8 mouse cellular contexts compared by ENCODE assay signal in genomic region chr7:15948381-15948941, GRCm38 (mm10). TPM values are rescaled to one million over a fixed set of nuclear protein-coding genes. Genes with fewer than 3 reads are reported as not detected.
A peak's percentile ranks its signal among the peaks of the same experiment; 100 is the strongest.
DNase-seq lines count a peak whose midpoint lies in the region; ATAC-seq and TF ChIP-seq lines count a peak whose summit lies in the region.

No protein-coding gene starts in this region.

- peaks cover 9% of the 10 kb centered on the region for H3K4me1 ChIP-seq in forebrain, postnatal 0 days (ENCODE audit: insufficient read depth)
- peaks cover 20% of the 10 kb centered on the region for H3K4me1 ChIP-seq in lung, embryonic 16.5 days (replicated peaks; ENCODE audit: control insufficient read depth, insufficient read depth, low read length)
- H3K4me1 ChIP-seq in thymus, adult 2 months (replicated peaks; ENCODE audit: control insufficient read depth, insufficient read depth, low read length): peaks cover 25% of the 10 kb centered on the region

- no peak overlapping the region for H3K4me3 ChIP-seq in forebrain, postnatal 0 days (ENCODE audit: low read depth, low read length)
- H3K4me3 ChIP-seq in lung, embryonic 16.5 days (ENCODE audit: low read length): peak overlapping the region; percentile 35
- peak overlapping the region; percentile 25 for H3K4me3 ChIP-seq in thymus, adult 2 months (ENCODE audit: control insufficient read depth, insufficient read depth, low read length)

- H3K4me2 ChIP-seq in forebrain, postnatal 0 days (ENCODE audit: low read depth): peak overlapping the region; percentile 32
- H3K4me2 ChIP-seq in lung, embryonic 16.5 days (ENCODE audit: low read depth, low read length): peak overlapping the region; percentile 54

- peaks cover 1% of the 10 kb centered on the region; the same call in 1 of the 2 replicates for H3K9me3 ChIP-seq in forebrain, postnatal 0 days (ENCODE audit: low read length)
- H3K9me3 ChIP-seq in lung, embryonic 16.5 days (ENCODE audit: control insufficient read depth, low read length): no peaks in the 10 kb centered on the region

- no peak overlapping the region for H3K27ac ChIP-seq in forebrain, postnatal 0 days (ENCODE audit: low read depth, low read length)
- peak overlapping the region; percentile 69 for H3K27ac ChIP-seq in lung, embryonic 16.5 days (ENCODE audit: low read length)
- no peak overlapping the region for H3K27ac ChIP-seq in thymus, adult 2 months (ENCODE audit: control insufficient read depth, insufficient read depth, low read length)

- ATAC-seq in forebrain, postnatal 0 days: no peak
- peak; percentile 58 to 60 for ATAC-seq in hematopoietic stem cell, adult 5-6 weeks (replicated peaks in 1 of 2; ENCODE audit: insufficient read depth in 1 of 2, low FRiP score in 2 of 2, low TSS enrichment in 1 of 2, low read depth in 1 of 2, poor library complexity in 2 of 2, severe bottlenecking in 2 of 2)
- peak; percentile 73 for ATAC-seq in lung, embryonic 16.5 days (ENCODE audit: low read depth)

- H3K36me3 ChIP-seq in forebrain, postnatal 0 days (ENCODE audit: insufficient read depth): peaks cover 3% of the 10 kb centered on the region; the same call in 1 of the 2 replicates
- H3K36me3 ChIP-seq in lung, embryonic 16.5 days (ENCODE audit: control insufficient read depth, insufficient read depth, low read length): peaks cover 26% of the 10 kb centered on the region
- peaks cover 9% of the 10 kb centered on the region for H3K36me3 ChIP-seq in thymus, adult 2 months (ENCODE audit: control insufficient read depth, insufficient read depth, low read length)

- 6% methylated on average over 23 of the region's 23 CpGs for WGBS in forebrain, postnatal 0 days
- 4% methylated on average over 23 of the region's 23 CpGs for WGBS in lung, embryonic 16.5 days
- under 1% methylated on average over 23 of the region's 23 CpGs for WGBS in thymus, adult 2 months

- no peaks in the 10 kb centered on the region for H3K27me3 ChIP-seq in forebrain, postnatal 0 days (ENCODE audit: insufficient read depth, low read length)
- no peaks in the 10 kb centered on the region for H3K27me3 ChIP-seq in lung, embryonic 16.5 days (ENCODE audit: control insufficient read depth, insufficient read depth, low read depth, low read length)
- peaks cover 2% of the 10 kb centered on the region; the same call in 1 of the 2 replicates for H3K27me3 ChIP-seq in thymus, adult 2 months (ENCODE audit: control insufficient read depth, insufficient read depth, low read length)

- no peak overlapping the region for H3K9ac ChIP-seq in forebrain, postnatal 0 days
- H3K9ac ChIP-seq in lung, embryonic 16.5 days (ENCODE audit: low read length): peak overlapping the region; percentile 55

- TF ChIP-seq CTCF in forebrain, postnatal 0 days (IDR thresholded peaks at IDR 0.05; ENCODE audit: low read depth): peak; percentile 74
- peak; percentile 83 for TF ChIP-seq CTCF in thymus, adult 2 months (IDR thresholded peaks at IDR 0.05; ENCODE audit: borderline replicate concordance, control insufficient read depth, extremely low read depth, insufficient read depth, low read length, poor library complexity)

- DNase-seq in MN1 (ENCODE audit: low spot score): peak; percentile 95
- DNase-seq in cerebellum, adult 8-10 months: peak; percentile 80
- peak; percentile 39 for DNase-seq in forebrain, postnatal 0 days
- peak; percentile 29 for DNase-seq in layer of hippocampus, adult 9-10 months (ENCODE audit: low spot score)
- DNase-seq in ovary, adult 18-20 months (ENCODE audit: low spot score): peak; percentile 76
- DNase-seq in thymus, adult 2 months: peak; percentile 80

- TF ChIP-seq POLR2A in thymus, adult 2 months (IDR thresholded peaks at IDR 0.05; ENCODE audit: control insufficient read depth, extremely low read depth, insufficient read depth, low read length, poor library complexity): no peak

RNA-seq across cellular contexts. Expression of gene Nop53, which starts 2.6 kb away (rescaled TPM):
- 117 and 189 TPM in 2 replicates for total RNA-seq in forebrain, postnatal 0 days (2014; rRNA removed)
- polyA plus RNA-seq in forebrain, postnatal 0 days (2015; fragmentation: Nextera tagmentation; extraction: Ambion mirVana): 143 and 154 TPM in 2 replicates
- total RNA-seq in hematopoietic stem cell, adult 5-6 weeks (2017): 279 and 439 TPM in 2 replicates
- 185 and 189 TPM in 2 replicates for polyA plus RNA-seq in lung, embryonic 16.5 days (2015; fragmentation: Nextera tagmentation; extraction: Ambion mirVana)
- 170 and 192 TPM in 2 replicates for polyA plus RNA-seq in thymus, adult 2 months (2012; rRNA removed)

RNA-seq across cellular contexts. Expression of gene Ehd2, which starts 18.9 kb away (rescaled TPM):
- total RNA-seq in forebrain, postnatal 0 days (2014; rRNA removed): 3.1 and 3.5 TPM in 2 replicates
- 4.4 and 5.0 TPM in 2 replicates for polyA plus RNA-seq in forebrain, postnatal 0 days (2015; fragmentation: Nextera tagmentation; extraction: Ambion mirVana)
- 0.15 and 0.56 TPM in 2 replicates for total RNA-seq in hematopoietic stem cell, adult 5-6 weeks (2017)
- polyA plus RNA-seq in lung, embryonic 16.5 days (2015; fragmentation: Nextera tagmentation; extraction: Ambion mirVana): 95.0 and 109 TPM in 2 replicates
- polyA plus RNA-seq in thymus, adult 2 months (2012; rRNA removed): 15.0 and 17.4 TPM in 2 replicates

RNA-seq across cellular contexts. Expression of gene Selenow, which starts 26.3 kb away (rescaled TPM):
- total RNA-seq in forebrain, postnatal 0 days (2014; rRNA removed): 813 and 1,238 TPM in 2 replicates
- polyA plus RNA-seq in forebrain, postnatal 0 days (2015; fragmentation: Nextera tagmentation; extraction: Ambion mirVana): 2,478 and 2,732 TPM in 2 replicates
- total RNA-seq in hematopoietic stem cell, adult 5-6 weeks (2017): 49.4 and 91.1 TPM in 2 replicates
- polyA plus RNA-seq in lung, embryonic 16.5 days (2015; fragmentation: Nextera tagmentation; extraction: Ambion mirVana): 755 and 791 TPM in 2 replicates
- 408 and 474 TPM in 2 replicates for polyA plus RNA-seq in thymus, adult 2 months (2012; rRNA removed)

Comparison
In these comparisons a context has a peak if more than half of its experiments do, and no peak if none do; other contexts are left out.
1. DNase-seq: peak in every context shown above with its lines; median percentile 95 in MN1; 80 in cerebellum, adult 8-10 months; 80 in thymus, adult 2 months; 76 in ovary, adult 18-20 months; 39 in forebrain, postnatal 0 days; 29 in layer of hippocampus, adult 9-10 months.